Mouse (Mus musculus) forebrain, embryonic 16.5 days (tissue): ENCODE measurements around the gene Rcbtb2. TPM values are rescaled to one million over a fixed set of nuclear protein-coding genes. Genes with fewer than 3 reads are reported as not detected.

ENCODE experiments used
- ATAC-seq: fragments of 200-750 bp; cut with Nextera tagmentation; 2 replicates; pipeline ENCODE4 v1.8.0; 2017; ENCODE audit warnings: mild to moderate bottlenecking, moderate library complexity
- H3K27ac ChIP-seq: fragments of 300-500 bp; sonication (generic); 2 replicates; pipeline ENCODE4 v1.5.1; 2014; ENCODE audit warnings: low read length, control low read depth
- H3K27me3 ChIP-seq: fragments of 300-500 bp; sonication (generic); replicated peaks from 2 replicates; pipeline ENCODE4 v1.6.1; 2014; ENCODE audit warnings: low read length; ENCODE audit not compliant: control insufficient read depth, insufficient read depth
- H3K36me3 ChIP-seq: fragments of 300-500 bp; sonication (generic); 2 replicates; pipeline ENCODE4 v1.6.1; 2014; ENCODE audit not compliant: control insufficient read depth, insufficient read depth
- H3K4me1 ChIP-seq: fragments of 300-500 bp; sonication (generic); replicated peaks from 2 replicates; pipeline ENCODE4 v1.6.1; 2014; ENCODE audit warnings: low read length; ENCODE audit not compliant: control insufficient read depth, insufficient read depth
- H3K4me2 ChIP-seq: fragments of 300-500 bp; sonication (generic); 2 replicates; pipeline ENCODE4 v1.6.1; 2014; ENCODE audit warnings: mild to moderate bottlenecking, low read length, control low read depth
- H3K4me3 ChIP-seq: fragments of 300-500 bp; sonication (generic); replicated peaks from 2 replicates; pipeline ENCODE4 v1.5.1; 2014; ENCODE audit warnings: mild to moderate bottlenecking, low read length, control low read depth
- H3K9ac ChIP-seq: fragments of 300-500 bp; sonication (generic); replicated peaks from 2 replicates; pipeline ENCODE4 v1.6.1; 2014; ENCODE audit warnings: low read depth, low read length, control low read depth
- H3K9me3 ChIP-seq: fragments of 300-500 bp; sonication (generic); 2 replicates; pipeline ENCODE4 v1.6.1; 2016; ENCODE audit warnings: low read length; ENCODE audit not compliant: control insufficient read depth
- WGBS: fragments of 180-500 bp; shearing (Covaris S2); extraction: QIAGEN DNeasy Blood & Tissue Kit; methylation state at CpG from one replicate; pipeline ENCODE4 v1.1.7; 2014; 5-methylcytosine and 5-hydroxymethylcytosine counted together
- polyA plus RNA-seq: library from polyadenylated mRNA; unstranded; fragments of >200 nt; fragmentation: Nextera tagmentation; extraction: Ambion mirVana; gene quantifications from 2 replicates; pipeline ENCODE4 v1.2.1, GENCODE M21; 2015

The Rcbtb2 gene
- polyA plus RNA-seq, 1 experiment from 2014 or later: 79.0 TPM

DNA sequence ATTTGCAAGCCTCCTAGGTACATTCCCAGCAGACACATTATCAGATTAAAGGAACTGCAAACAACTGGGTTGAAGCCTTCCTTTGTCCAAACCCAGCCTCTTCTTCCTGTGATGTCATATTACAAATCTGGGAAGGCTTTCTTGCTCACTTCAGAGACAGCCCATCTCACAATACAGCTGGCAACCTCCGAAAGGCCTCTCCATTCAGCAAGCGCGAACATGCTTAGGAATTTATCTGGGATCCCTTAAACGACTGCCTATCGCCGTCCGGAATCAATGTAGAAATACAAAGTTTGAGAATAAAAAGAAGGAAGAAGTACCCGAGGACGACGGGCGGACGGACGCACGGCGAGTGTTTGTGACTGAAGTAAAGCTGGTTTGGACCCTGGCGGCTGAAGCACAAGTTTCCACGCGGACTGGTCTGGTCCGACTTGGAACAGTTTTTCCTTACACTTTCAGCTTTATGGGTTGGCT, 115.0 kb downstream of the Rcbtb2 start, which contains the start of gene Lpar6:
TSS of gene Lpar6 (plus strand) at position 48 of the 474 bp plus-strand sequence.
- no peaks in the 10 kb centered on the region for H3K27me3 ChIP-seq
- H3K4me1 ChIP-seq: peaks cover 7% of the 10 kb centered on the region
- under 1% methylated on average over 19 of the region's 19 CpGs for WGBS
- ATAC-seq: peak; percentile 77
- H3K27ac ChIP-seq: peak within 1 kb of the TSS; percentile 80
- H3K36me3 ChIP-seq: 0 out of 2 replicates have a peak, but pooled peaks cover 2% of the 10 kb centered on the region
- H3K4me3 ChIP-seq: peak within 1 kb of the TSS; percentile 54
- H3K4me2 ChIP-seq: peak within 1 kb of the TSS; percentile 74
- H3K9me3 ChIP-seq: no peaks in the 10 kb centered on the region
- H3K9ac ChIP-seq: peak within 1 kb of the TSS; percentile 54

- Histone ChIP-seq H3K4me1 (peaks cover 7% of the 10 kb centered on the region), H3K27me3 (no peaks in the 10 kb centered on the region), H3K9ac (peak overlapping the region; percentile 54), H3K4me2 (peak overlapping the region; percentile 74), H3K4me3 (peak overlapping the region; percentile 54), H3K36me3 (0 out of 2 replicates have a peak, but pooled peaks cover 2% of the 10 kb centered on the region), H3K27ac (peak overlapping the region; percentile 80), H3K9me3 (no peaks in the 10 kb centered on the region)
- ATAC-seq: peak; percentile 84
- under 1% methylated on average over 20 of the region's 20 CpGs for WGBS
These were observed 115.8 kb downstream of the Rcbtb2 start for GRCm38 (mm10) chr14:73238498-73239250.

DNA sequence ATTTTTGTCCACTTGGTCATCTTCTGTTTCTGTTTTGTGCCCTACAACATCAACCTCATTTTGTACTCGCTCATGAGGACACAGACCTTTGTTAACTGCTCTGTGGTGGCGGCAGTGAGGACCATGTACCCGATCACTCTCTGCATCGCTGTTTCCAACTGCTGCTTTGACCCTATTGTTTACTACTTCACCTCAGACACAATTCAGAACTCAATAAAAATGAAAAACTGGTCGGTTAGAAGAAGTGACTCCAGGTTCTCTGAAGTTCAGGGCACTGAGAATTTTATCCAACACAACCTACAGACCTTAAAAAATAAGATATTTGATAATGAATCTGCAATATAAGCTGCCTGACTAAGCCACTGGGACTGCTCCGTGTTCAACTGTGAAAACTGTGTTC, 116.5 kb downstream of the Rcbtb2 start:
- Histone ChIP-seq H3K9ac (peak overlapping the region; percentile 54), H3K27ac (no peak overlapping the region), H3K9me3 (no peaks in the 10 kb centered on the region), H3K4me3 (peak overlapping the region; percentile 54), H3K36me3 (0 out of 2 replicates have a peak, but pooled peaks cover 2% of the 10 kb centered on the region), H3K27me3 (no peaks in the 10 kb centered on the region), H3K4me2 (peak overlapping the region; percentile 74), H3K4me1 (peaks cover 7% of the 10 kb centered on the region)
- WGBS: 1% methylated on average over 6 of the region's 6 CpGs
- ATAC-seq: peak; percentile 56; the same call in 1 of the 2 replicates

DNA sequence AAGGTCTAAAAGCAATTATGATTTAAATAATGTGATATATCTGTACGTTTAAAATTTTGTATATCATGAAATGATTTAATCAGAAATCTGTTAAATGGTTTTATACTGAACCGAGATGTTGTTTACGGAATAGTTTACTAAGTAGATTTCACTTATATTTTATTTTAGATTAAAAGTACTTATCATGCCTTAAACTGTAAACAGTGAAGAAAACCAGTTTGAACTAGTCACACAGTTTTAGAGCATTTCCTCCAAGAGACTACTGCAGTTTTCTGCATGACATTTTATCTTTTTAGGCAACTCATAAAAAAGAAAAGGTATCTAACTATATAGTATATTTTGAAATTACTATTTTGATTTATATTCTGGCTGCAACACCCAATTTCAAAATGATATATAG, 117.0 kb downstream of the Rcbtb2 start:
- WGBS: 41% methylated on average over 3 of the region's 3 CpGs
- no peak for ATAC-seq
- 0 out of 2 replicates have a peak, but pooled peaks cover 2% of the 10 kb centered on the region for H3K36me3 ChIP-seq
- H3K9me3 ChIP-seq: no peaks in the 10 kb centered on the region
- no peak overlapping the region for H3K27ac ChIP-seq
- no peak overlapping the region for H3K4me3 ChIP-seq
- H3K4me2 ChIP-seq: no peak overlapping the region
- H3K9ac ChIP-seq: no peak overlapping the region
- peaks cover 7% of the 10 kb centered on the region for H3K4me1 ChIP-seq
- H3K27me3 ChIP-seq: no peaks in the 10 kb centered on the region

GRCm38 (mm10) chr14:73244061-73244597, 121.3 kb downstream of the Rcbtb2 start:
- no peak for ATAC-seq
- Histone ChIP-seq H3K27me3 (no peaks in the 10 kb centered on the region), H3K9me3 (no peaks in the 10 kb centered on the region), H3K4me3 (no peak overlapping the region), H3K4me2 (no peak overlapping the region), H3K4me1 (no peaks in the 10 kb centered on the region; the same call in 1 of the 2 replicates), H3K27ac (no peak overlapping the region), H3K9ac (no peak overlapping the region), H3K36me3 (0 out of 2 replicates have a peak, but pooled peaks cover 2% of the 10 kb centered on the region)
- WGBS: 97% methylated on average over 2 of the region's 2 CpGs

- Histone ChIP-seq H3K36me3 (no peaks in the 10 kb centered on the region), H3K4me3 (no peak overlapping the region), H3K4me1 (no peaks in the 10 kb centered on the region), H3K9ac (no peak overlapping the region), H3K9me3 (no peaks in the 10 kb centered on the region), H3K27me3 (no peaks in the 10 kb centered on the region), H3K4me2 (no peak overlapping the region), H3K27ac (no peak overlapping the region)
- no peak for ATAC-seq
- WGBS: 95% methylated on average over 2 of the region's 2 CpGs
These were observed 127.2 kb downstream of the Rcbtb2 start for GRCm38 (mm10) chr14:73250056-73250455.

DNA sequence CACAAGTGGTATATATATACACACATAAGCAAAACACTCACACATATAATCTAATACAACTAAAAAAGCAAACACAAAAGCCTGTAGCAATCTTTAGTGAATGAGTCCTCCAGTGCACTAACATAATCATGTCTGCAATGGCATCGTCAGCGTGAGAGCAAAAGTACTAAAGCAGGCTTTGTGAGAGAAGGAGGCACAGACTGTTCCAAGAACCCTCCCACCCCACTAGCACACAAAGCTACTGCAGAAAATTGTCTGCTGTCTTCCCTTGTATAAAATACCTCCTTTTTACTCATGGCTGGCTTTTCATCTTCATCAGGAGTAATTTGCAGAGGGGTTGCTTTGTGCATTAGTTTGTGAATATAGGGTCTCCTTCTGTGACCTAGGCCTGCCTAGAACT, 129.4 kb downstream of the Rcbtb2 start:
- no peak overlapping the region for H3K4me2 ChIP-seq
- H3K9ac ChIP-seq: no peak overlapping the region
- no peak overlapping the region for H3K27ac ChIP-seq
- no peaks in the 10 kb centered on the region for H3K9me3 ChIP-seq
- ATAC-seq: no peak
- H3K36me3 ChIP-seq: no peaks in the 10 kb centered on the region
- no peak overlapping the region for H3K4me3 ChIP-seq
- WGBS: 50% methylated on average over 2 of the region's 2 CpGs
- no peaks in the 10 kb centered on the region for H3K4me1 ChIP-seq
- no peaks in the 10 kb centered on the region for H3K27me3 ChIP-seq

DNA sequence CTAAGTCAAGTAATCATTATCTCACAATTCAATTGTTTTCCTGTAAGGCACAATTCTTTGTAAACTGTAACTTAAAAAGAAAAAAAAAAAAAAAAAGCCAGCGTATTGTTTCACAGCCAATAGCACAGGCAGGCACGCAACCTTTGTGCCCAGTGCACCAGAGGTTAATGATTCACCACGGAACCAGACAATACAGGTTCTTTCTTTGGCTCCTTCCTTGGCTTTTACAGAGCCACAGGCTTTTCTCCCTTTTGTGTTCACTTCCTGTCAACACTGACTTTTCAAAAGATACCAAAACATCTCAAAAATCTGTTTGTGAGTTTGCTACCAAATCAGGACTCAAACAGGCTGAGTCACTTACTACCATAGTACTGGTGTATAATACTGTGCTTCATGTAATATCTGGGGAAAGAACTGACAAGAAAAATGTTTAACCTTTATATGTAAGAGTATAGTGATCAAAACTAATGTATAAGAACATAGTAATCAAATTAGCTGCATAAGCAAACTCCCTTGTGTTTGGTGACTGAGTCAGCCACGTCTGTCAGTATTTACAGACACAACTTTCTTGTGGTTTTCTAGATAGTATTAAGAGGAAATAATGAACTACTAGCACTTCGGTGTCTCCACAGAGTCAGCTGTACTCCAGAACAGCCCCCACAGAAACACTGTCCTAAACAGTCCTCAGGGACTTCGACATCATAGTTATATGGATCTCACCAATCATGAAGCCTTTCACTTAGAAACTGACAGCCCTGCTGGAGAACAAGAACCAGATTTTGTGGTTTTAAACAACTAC, 130.8 kb downstream of the Rcbtb2 start:
- ATAC-seq: no peak
- 47% methylated on average over 6 of the region's 6 CpGs for WGBS
- Histone ChIP-seq H3K27me3 (no peaks in the 10 kb centered on the region), H3K4me1 (no peaks in the 10 kb centered on the region), H3K9me3 (no peaks in the 10 kb centered on the region), H3K4me2 (no peak overlapping the region), H3K9ac (no peak overlapping the region), H3K36me3 (no peaks in the 10 kb centered on the region), H3K27ac (no peak overlapping the region), H3K4me3 (no peak overlapping the region)

GRCm38 (mm10) chr14:73254412-73254811, 131.6 kb downstream of the Rcbtb2 start:
- no peak for ATAC-seq
- WGBS: 83% methylated on average over 4 of the region's 4 CpGs
- H3K9ac ChIP-seq: no peak overlapping the region
- H3K4me2 ChIP-seq: no peak overlapping the region
- H3K4me1 ChIP-seq: no peaks in the 10 kb centered on the region
- H3K36me3 ChIP-seq: no peaks in the 10 kb centered on the region
- no peaks in the 10 kb centered on the region for H3K27me3 ChIP-seq
- H3K9me3 ChIP-seq: no peaks in the 10 kb centered on the region
- no peak overlapping the region for H3K4me3 ChIP-seq
- no peak overlapping the region for H3K27ac ChIP-seq
